Mouse (Mus musculus) skeletal muscle tissue, postnatal 0 days (tissue): Measurements from ENCODE around the gene Lonrf3. TPM values are rescaled to one million over a fixed set of nuclear protein-coding genes. Genes with fewer than 3 reads are reported as not detected.

Experiments used
- microRNA-seq, 2 experiments: library from miRNA; unstranded; fragments of <30 nt; microRNA quantifications; one replicate each; pipeline ENCODE4; 2016
- polyA plus RNA-seq: library from polyadenylated mRNA; unstranded; fragments of >200 nt; fragmentation: Nextera tagmentation; extraction: Ambion mirVana; gene quantifications from 2 replicates; pipeline ENCODE4 v1.2.1, GENCODE M21; 2015

The Lonrf3 gene
- polyA plus RNA-seq = 0.39 and 0.44 TPM in 2 replicates

GRCm38 (mm10) chrX:36328271-36329039 is at the start of gene Lonrf3:
TSS of gene Lonrf3 (plus strand) at chrX:36328353.

GRCm38 (mm10) chrX:36400980-36401379 is 72.8 kb downstream of the Lonrf3 start, which contains the start of gene Gm6268:
TSS of gene Gm6268 (plus strand) at chrX:36401280.

Small RNA genes lying within 50 kb of the gene (microRNA-seq; reads per million reads assigned to microRNA genes)
- gene Gm44485 = 0 reads per million in 2 experiments

Other genes with a start within 250 kb of the Lonrf3 start
- gene Il13ra1, start 216.2 kb upstream of the Lonrf3 start, polyA plus RNA-seq = 6.8 and 8.7 TPM in 2 replicates
- gene Zcchc12, start 132.4 kb upstream of the Lonrf3 start, polyA plus RNA-seq = 0.32 TPM in 1 of 2 replicates, not detected in the other
- not detected in 2 replicates for gene Gm6268, start 72.9 kb downstream of the Lonrf3 start, polyA plus RNA-seq
- 0.19 TPM in 1 of 2 replicates, not detected in the other for gene Gm14569, start 163.5 kb downstream of the Lonrf3 start, polyA plus RNA-seq